Mouse (Mus musculus): ENCODE results near the gene Fam76a. TPM values are rescaled to one million over a fixed set of nuclear protein-coding genes. Genes with fewer than 3 reads are reported as not detected.

Gene Fam76a
- 4.5 and 5.3 TPM in 2 replicates for polyA plus RNA-seq (2012; rRNA removed)

GRCm38 (mm10) chr4:132922558-132923008 is at the start of gene Fam76a:
Gene Fam76a, minus strand, starts transcription at chr4:132922558.

GRCm38 (mm10) chr4:132884064-132884843 is 38.1 kb downstream of the Fam76a start, which contains the start of gene Stx12:
Gene Stx12, minus strand, starts transcription at chr4:132884509.

Other genes starting within 250 kb of the Fam76a start
- gene Xkr8, start 190.0 kb downstream of the Fam76a start, polyA plus RNA-seq (2012; rRNA removed), result 1.2 and 3.0 TPM in 2 replicates
- 3.9 and 5.0 TPM in 2 replicates for gene Smpdl3b, start 165.3 kb downstream of the Fam76a start, polyA plus RNA-seq (2012; rRNA removed)
- 3.6 and 5.2 TPM in 2 replicates for gene Rpa2, start 154.2 kb downstream of the Fam76a start, polyA plus RNA-seq (2012; rRNA removed)
- 1.2 and 1.4 TPM in 2 replicates for gene Themis2, start 126.2 kb downstream of the Fam76a start, polyA plus RNA-seq (2012; rRNA removed)
- 6.9 and 8.4 TPM in 2 replicates for gene Ppp1r8, start 79.4 kb downstream of the Fam76a start, polyA plus RNA-seq (2012; rRNA removed)
- gene Stx12, start 38.0 kb downstream of the Fam76a start, polyA plus RNA-seq (2012; rRNA removed), result 7.6 and 8.7 TPM in 2 replicates
- gene Fgr, start 51.5 kb upstream of the Fam76a start, polyA plus RNA-seq (2012; rRNA removed), result 0.51 and 0.85 TPM in 2 replicates
- gene Ahdc1, start 88.7 kb upstream of the Fam76a start, polyA plus RNA-seq (2012; rRNA removed), result 16.2 and 18.2 TPM in 2 replicates
- gene Wasf2, start 207.9 kb upstream of the Fam76a start, polyA plus RNA-seq (2012; rRNA removed), result 27.1 and 30.1 TPM in 2 replicates

Data from stomach, adult 2 months (tissue).